Mouse (Mus musculus) c-Kit-positive CD71-positive TER-119-negative erythroid progenitor cells, embryonic 14.5 days (primary cell): Measurements from ENCODE around the gene Plk5.

Experiments used
- DNase-seq: peaks from one replicate; pipeline ENCODE4 v3.0.0-alpha.2; 2013; ENCODE audit warnings: low read depth

Plk5 gene

GRCm38 (mm10) chr10:80357994-80358639 is 1.9 kb downstream of the Plk5 start:
- no peak for DNase-seq

GRCm38 (mm10) chr10:80363734-80364133 is 7.5 kb downstream of the Plk5 start:
- DNase-seq, result no peak

DNA sequence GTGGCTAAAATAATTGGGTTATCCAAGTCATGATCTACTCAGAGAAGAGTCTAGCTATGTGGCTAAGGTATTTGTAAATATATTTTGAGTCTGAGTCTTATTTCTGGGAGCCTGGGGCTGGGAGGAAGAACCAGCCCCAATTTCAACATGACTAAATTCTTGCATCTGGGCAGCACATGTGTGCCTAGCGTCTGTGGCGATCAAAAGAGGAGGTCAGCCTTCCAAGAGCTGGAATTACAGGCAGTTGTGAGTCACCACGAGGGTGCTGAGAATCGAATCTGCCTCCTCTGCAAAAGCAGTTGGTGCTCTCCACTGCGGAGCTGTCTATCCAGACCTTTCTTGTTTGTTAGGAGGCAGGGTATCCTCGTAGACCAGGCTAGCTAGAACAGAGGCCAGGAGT is 9.5 kb downstream of the Plk5 start:
- no peak for DNase-seq

DNA sequence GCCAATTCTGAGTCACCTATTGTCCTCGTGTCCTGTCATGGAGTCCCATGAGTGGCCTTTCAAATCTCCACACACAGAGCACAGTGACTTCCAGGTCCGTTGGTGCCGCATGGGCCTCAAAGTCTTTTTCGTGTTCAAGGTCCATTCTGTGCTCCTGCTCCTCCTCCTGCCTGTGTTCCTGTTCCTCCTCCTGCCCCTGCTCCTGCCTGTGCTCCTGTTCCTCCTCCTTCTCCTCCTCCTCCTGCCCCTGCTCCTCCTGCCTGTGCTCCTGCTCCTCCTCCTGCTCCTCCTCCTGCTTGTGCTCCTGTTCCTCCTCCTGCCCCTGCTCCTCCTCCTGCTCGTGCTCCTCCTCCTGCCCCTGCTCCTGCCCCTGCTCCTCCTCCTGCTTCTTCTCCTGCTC is 11.7 kb downstream of the Plk5 start:
- no peak for DNase-seq

DNA sequence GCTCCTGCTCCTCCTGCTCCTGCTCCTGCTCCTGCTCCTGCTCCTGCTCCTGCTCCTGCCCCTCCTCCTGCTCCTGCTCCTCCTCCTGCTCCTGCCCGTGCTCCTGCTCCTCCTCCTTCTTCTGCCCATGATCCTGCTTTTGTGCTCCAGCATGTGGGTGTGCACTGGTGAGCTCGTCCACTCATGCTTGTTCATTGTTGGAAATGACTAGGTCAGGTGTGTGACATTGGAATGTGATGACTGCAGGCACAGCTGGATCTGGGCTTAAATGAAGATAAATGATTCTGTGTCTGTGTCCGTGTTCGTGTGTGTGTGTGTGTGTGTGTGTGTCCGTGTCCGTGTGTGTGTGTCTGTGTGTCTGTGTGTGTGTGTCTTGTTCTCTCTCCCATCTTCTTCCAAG is 12.1 kb downstream of the Plk5 start:
- no peak for DNase-seq

- DNase-seq, result no peak
Observed at GRCm38 (mm10) chr10:80369995-80370747, 13.9 kb downstream of the Plk5 start.

GRCm38 (mm10) chr10:80371411-80371966 is 15.2 kb downstream of the Plk5 start:
- no peak for DNase-seq

DNA sequence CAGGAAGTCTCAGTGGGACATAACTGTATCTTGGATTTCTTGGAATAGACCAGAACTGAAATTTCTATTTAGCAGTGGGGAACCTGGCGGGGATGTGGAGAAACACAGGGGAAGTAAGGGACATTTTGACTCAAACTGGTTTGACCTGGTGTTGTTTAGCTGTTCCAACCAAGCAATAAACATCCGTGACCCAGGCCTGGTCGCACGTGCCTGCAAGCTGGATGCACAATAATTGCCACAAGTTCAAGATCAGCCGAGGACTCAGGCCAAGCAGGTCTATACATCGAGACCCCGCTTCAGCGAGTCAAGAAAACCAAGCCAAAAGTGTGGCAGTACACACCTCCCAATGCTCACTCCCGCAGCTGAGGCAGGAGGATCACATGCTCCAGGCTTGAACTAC is 15.7 kb downstream of the Plk5 start:
- DNase-seq, result no peak

GRCm38 (mm10) chr10:80372706-80373105 is 16.4 kb downstream of the Plk5 start:
- no peak for DNase-seq

DNA sequence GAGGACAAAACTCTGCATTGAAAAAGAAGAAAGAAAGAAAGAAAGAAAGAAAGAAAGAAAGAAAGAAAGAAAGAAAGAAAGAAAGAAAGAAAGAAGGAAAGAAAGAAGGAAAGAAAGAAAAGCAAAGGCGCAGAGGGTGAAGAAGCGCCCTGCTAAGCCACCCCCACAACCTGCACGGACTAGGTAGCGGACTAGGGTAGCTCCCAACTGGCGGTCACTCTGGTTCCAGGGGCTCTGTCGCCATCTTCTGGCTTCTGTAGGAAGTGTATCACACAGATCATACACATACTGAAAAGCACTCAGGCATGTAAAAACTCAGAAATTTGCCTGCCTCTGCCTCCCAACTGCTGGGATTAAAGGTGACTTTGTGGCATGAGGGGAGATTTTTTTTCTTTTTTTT is 17.8 kb downstream of the Plk5 start:
- peak; percentile 68 for DNase-seq

GRCm38 (mm10) chr10:80376160-80376559 is 19.9 kb downstream of the Plk5 start:
- peak; percentile 89 for DNase-seq

GRCm38 (mm10) chr10:80377716-80378115 is 21.5 kb downstream of the Plk5 start:
- no peak for DNase-seq

DNA sequence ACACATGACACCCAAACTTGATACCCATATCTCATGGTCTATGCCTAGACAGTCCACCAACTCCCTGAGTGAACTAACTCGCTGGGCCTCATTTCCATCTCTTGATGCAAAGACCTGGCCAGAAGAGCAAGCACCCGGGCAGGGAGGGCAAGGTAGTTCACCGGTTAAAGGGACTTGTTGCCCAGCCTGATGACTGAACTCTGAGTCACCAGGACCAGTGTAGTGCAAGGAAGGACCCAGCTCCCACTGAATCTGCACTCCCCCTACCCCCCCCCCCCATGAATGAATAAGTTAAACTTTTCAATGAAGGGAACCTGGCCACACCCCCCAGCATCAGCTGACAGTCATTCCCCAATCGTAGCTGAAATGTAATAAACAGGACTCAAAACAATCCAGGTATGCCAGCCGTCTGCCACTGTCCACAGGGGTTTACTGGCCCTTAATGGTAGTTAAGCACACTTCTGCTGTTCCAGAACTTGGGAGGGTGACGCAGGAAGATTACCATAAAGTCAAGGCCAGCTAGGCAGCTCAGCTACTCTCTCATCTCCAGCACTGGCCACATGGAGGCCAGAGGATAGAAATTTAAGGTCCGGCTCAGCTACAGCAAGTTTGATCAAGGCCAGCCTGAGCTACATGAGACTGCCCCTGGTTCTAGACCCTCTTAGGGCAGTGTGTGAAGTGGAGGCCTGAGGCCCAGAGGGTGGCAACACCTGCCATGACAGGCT is 26.5 kb downstream of the Plk5 start:
- DNase-seq, result no peak

GRCm38 (mm10) chr10:80383431-80383830 is 27.2 kb downstream of the Plk5 start:
- DNase-seq, result no peak

DNA sequence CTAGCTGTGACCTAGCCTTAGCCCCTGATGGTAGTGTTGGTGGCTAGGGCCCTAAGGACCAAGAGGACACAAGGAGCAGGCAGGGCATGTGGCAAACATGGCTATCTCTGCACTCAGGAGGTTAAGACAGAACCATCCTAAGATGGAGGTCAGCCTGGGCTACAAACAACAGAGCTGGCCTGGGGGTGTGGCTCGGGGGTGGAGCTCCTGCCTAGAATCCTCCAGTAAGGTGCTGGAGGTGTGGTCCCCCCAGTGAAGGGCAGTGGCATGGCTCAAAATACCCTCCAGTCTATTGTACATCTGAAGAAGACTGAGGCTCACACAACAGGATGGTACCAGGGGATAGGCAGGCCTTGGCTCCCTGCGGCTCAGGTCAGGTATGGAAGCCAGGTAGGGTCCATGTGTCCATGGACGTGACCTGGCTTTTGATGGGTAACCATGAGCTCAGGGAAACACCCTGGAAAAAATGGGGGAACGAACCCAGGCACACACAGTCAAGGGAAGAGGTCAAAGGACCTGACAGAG is 27.9 kb downstream of the Plk5 start:
- no peak for DNase-seq

- peak; percentile 72 for DNase-seq
Observed at GRCm38 (mm10) chr10:80384709-80385108, 28.4 kb downstream of the Plk5 start.

- DNase-seq, result no peak
Observed at GRCm38 (mm10) chr10:80385310-80385709, 29.1 kb downstream of the Plk5 start.

GRCm38 (mm10) chr10:80385811-80386734 is 29.8 kb downstream of the Plk5 start:
- DNase-seq, result no peak

DNA sequence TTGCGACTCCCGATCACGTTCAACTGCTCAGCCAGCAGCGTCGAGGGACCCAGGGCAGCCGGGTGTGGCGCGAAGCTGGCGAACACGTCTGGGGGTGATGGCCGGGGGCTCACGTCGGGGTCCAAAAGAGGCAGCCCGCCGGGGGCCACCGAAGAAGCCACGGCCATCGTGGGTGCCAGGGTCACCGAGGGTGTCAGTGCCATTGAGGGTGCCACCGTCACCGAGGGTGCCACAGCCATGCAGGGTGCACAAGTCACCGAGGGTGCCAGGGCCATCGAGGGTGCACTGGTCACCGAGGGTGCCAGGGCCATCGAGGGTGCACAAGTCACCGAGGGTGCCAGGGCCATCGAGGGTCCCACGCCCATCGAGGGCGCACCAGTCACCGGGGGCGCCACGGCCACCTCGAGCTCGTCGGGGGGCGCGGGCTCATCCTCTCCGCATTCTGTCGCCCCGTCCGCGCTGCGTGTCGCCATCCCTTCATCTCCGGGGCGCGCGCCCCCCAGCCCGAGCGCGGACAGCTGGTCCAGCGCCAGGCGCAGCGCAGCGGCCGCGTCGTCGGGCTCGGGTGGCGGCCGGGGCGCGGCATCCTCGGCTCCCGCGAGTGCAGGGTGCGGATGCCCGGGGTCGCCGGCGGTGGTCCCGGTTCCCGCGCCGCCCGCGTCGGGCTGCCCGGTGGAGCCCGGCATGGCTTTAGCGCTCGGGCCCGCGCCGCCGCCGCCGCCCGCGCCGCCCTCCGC is 30.6 kb downstream of the Plk5 start:
- DNase-seq, result no peak

- DNase-seq, result no peak
Observed at GRCm38 (mm10) chr10:80387522-80387959, 31.3 kb downstream of the Plk5 start, which contains the start of gene Mex3d. Mex3d (minus strand) TSS chr10:80387659.

DNA sequence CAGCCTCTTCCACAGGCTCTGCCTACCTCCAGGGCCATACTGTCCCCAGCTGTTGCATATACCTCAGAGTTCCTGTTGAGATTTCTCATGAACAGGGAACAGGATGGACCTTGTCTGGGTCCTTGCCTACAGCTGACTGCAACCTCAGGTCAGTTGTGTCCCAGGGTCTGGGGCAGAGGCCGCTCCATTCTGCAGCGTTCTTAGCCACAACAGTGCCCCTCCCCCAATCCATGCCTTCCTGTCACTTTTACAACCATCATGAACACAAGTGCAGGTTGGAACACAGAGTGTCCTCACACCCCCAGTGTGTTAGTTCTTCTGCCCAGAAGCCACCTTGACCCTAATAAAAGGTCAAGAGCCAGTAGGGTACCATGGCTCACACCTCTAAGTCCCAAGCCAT is 32.5 kb downstream of the Plk5 start:
- DNase-seq, result no peak
